ENCODE assay signal across 25 mouse cellular contexts in the genomic region with DNA sequence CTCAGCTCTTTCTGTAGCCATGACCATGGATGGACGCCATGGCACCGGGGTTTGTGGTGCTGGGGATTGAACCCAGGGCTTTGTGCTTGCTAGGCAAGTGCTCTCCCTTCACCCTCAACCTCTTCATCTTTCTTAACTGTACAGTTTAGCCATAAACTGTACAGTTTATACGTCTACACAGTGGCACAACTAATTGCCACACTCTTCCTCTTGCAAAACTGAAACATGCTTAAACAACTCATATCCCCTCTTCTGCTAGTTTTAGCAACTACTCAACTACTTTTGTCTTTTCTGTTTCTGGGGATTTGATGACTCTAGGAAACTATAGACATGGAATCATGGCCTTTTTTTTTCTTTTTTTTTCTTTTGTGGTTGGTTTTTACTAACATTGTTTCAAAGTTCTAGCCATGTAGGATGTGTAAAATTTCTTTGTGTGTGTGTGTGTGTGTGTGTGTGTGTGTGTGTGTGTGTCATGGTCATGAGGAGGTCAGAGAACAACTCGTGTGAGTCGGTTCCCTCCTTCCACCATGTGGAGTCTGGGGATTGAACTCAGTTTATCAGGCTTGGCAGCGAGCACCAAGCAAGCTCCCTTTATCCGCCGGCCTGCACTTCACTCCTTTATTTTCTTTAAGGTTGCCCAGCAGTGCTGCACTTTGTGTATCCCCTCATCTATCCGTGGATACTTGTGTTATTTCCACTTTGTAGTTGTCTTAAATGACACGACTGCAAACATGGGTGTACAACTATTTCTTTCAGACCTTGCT. TPM values are rescaled to one million over a fixed set of nuclear protein-coding genes. Genes with fewer than 3 reads are reported as not detected.
A peak's percentile ranks its signal among the peaks of the same experiment; 100 is the strongest.
DNase-seq lines count a peak whose midpoint lies in the region; ATAC-seq and TF ChIP-seq lines count a peak whose summit lies in the region.
"Had no signal": no experiment of that assay in that cellular context is flagged by ENCODE, and none has a peak within 500 bp of the region (broad histone marks: within the 10 kb centered on the region; RNA-seq: fewer than 3 reads in every experiment).

No protein-coding gene starts in this region.

- peak; percentile 80 for ATAC-seq in granulocyte monocyte progenitor cell, adult 5-6 weeks (replicated peaks; ENCODE audit: poor library complexity, severe bottlenecking)
- peak; percentile 56 for ATAC-seq in megakaryocyte progenitor cell, adult 5-6 weeks (replicated peaks; ENCODE audit: poor library complexity)
- no peak for ATAC-seq in midbrain, embryonic 14.5 days (ENCODE audit: low FRiP score, low TSS enrichment)
- ATAC-seq: CD4-positive, CD25-positive, alpha-beta regulatory T cell, adult 4 months; forebrain, embryonic 13.5 days; forebrain, embryonic 15.5 days; forebrain, postnatal 0 days had no signal

- H3K9me3 ChIP-seq in MEL (replicated peaks; ENCODE audit: insufficient read depth, low read length), result no peaks in the 10 kb centered on the region
- no peaks in the 10 kb centered on the region for H3K9me3 ChIP-seq in midbrain, embryonic 14.5 days (ENCODE audit: control insufficient read depth, low read length)
- H3K9me3 ChIP-seq: embryonic facial prominence, embryonic 10.5 days; embryonic facial prominence, embryonic 12.5 days; forebrain, embryonic 13.5 days; forebrain, embryonic 15.5 days; G1E had no signal

- TF ChIP-seq CTCF in MEL (IDR thresholded peaks at IDR 0.05 in 2 of 3, conservative IDR thresholded peaks at IDR 0.05 in 1 of 3; ENCODE audit: control insufficient read depth in 1 of 3, insufficient read depth in 1 of 3, low read depth in 2 of 3, low read length in 3 of 3, poor library complexity in 1 of 3, severe bottlenecking in 1 of 3), result no peak

- peak in 1 of 2 experiments; percentile 41; a peak in 2 of 4 replicates for TF ChIP-seq EP300 in MEL (IDR thresholded peaks at IDR 0.05; ENCODE audit: low read depth in 1 of 2, low read length in 2 of 2)

- peaks cover 4 to 5% of the 10 kb centered on the region in 2 experiments; a peak in 3 of 4 replicates for H3K4me1 ChIP-seq in MEL (ENCODE audit: control insufficient read depth in 1 of 2, insufficient read depth in 2 of 2, low read length in 2 of 2)
- H3K4me1 ChIP-seq in midbrain, embryonic 14.5 days (ENCODE audit: control insufficient read depth, insufficient read depth, low read length), result no peaks in the 10 kb centered on the region
- H3K4me1 ChIP-seq: embryonic facial prominence, embryonic 12.5 days; forebrain, embryonic 13.5 days; forebrain, embryonic 15.5 days had no signal

- no peak for TF ChIP-seq POLR2A in MEL (IDR thresholded peaks at IDR 0.05; ENCODE audit: control insufficient read depth in 1 of 2, insufficient read depth in 1 of 2, low read depth in 1 of 2, low read length in 2 of 2, poor library complexity in 1 of 2)

- DNase-seq in 416B (ENCODE audit: low read depth) (peak; percentile 60), MEL (ENCODE audit: low read depth, low spot score) (peak; percentile 70)
- DNase-seq in right cerebral cortex, postnatal 25 days, result no peak
- no peak for DNase-seq in embryo, embryonic 10 days (ENCODE audit: low spot score)
- no peak for DNase-seq in midbrain, embryonic 14.5 days
- DNase-seq: adrenal gland, adult 8-10 months; adrenal gland, postnatal 14 days; adrenal gland, postnatal 36 days; B cell, adult 2 months; cerebellum, adult 11 months; cerebellum, adult 18-20 months; cerebellum, adult 8-10 months; cerebellum, adult 9-11 months; cerebellum, postnatal 14 days; cerebellum, postnatal 36 days; forebrain, postnatal 0 days had no signal

- peaks cover 0 to 2% of the 10 kb centered on the region in 2 experiments; a peak in 2 of 4 replicates for H3K36me3 ChIP-seq in MEL (ENCODE audit: control insufficient read depth in 1 of 2, insufficient read depth in 2 of 2, low read length in 2 of 2)
- H3K36me3 ChIP-seq in midbrain, embryonic 14.5 days (ENCODE audit: control insufficient read depth, insufficient read depth, low read length), result no peaks in the 10 kb centered on the region
- H3K36me3 ChIP-seq: embryonic facial prominence, embryonic 10.5 days; embryonic facial prominence, embryonic 12.5 days; forebrain, embryonic 15.5 days; G1E had no signal

- H3K4me3 ChIP-seq in MEL (ENCODE audit: control insufficient read depth in 1 of 2, insufficient read depth in 1 of 2, low read depth in 2 of 2, low read length in 2 of 2), result no peak overlapping the region
- H3K4me3 ChIP-seq in midbrain, embryonic 14.5 days (replicated peaks; ENCODE audit: low read depth, low read length), result no peak overlapping the region
- H3K4me3 ChIP-seq: embryonic facial prominence, embryonic 10.5 days; embryonic facial prominence, embryonic 12.5 days; forebrain, embryonic 13.5 days; forebrain, embryonic 15.5 days had no signal

- H3K79me2 ChIP-seq in MEL (ENCODE audit: control insufficient read depth, insufficient read depth, low read length, poor library complexity), result no peaks in the 10 kb centered on the region

- 86% methylated on average over 10 of the region's 10 CpGs for WGBS in midbrain, embryonic 14.5 days

- no peaks in the 10 kb centered on the region for H3K27me3 ChIP-seq in MEL (ENCODE audit: control insufficient read depth in 1 of 2, insufficient read depth in 2 of 2, low read length in 2 of 2)
- H3K27me3 ChIP-seq in midbrain, embryonic 14.5 days (ENCODE audit: control insufficient read depth, insufficient read depth, low read length), result no peaks in the 10 kb centered on the region
- H3K27me3 ChIP-seq: CH12.LX; embryonic facial prominence, embryonic 12.5 days; forebrain, embryonic 13.5 days; forebrain, embryonic 15.5 days had no signal

- peak overlapping the region; percentile 5; the same call in 1 of the 2 replicates for H3K9ac ChIP-seq in MEL (ENCODE audit: control insufficient read depth, low read depth, low read length, poor library complexity, severe bottlenecking)
- no peak overlapping the region for H3K9ac ChIP-seq in midbrain, embryonic 14.5 days (replicated peaks; ENCODE audit: low read length)
- H3K9ac ChIP-seq: embryonic facial prominence, embryonic 12.5 days; forebrain, embryonic 13.5 days; forebrain, embryonic 15.5 days; forebrain, postnatal 0 days had no signal

- TF ChIP-seq RAD21 in MEL (IDR thresholded peaks at IDR 0.05; ENCODE audit: low read depth, low read length), result no peak

- peak overlapping the region; percentile 22 for H3K27ac ChIP-seq in MEL (ENCODE audit: control insufficient read depth, low read depth, low read length)
- H3K27ac ChIP-seq in midbrain, embryonic 14.5 days (replicated peaks; ENCODE audit: low read depth, low read length), result no peak overlapping the region
- H3K27ac ChIP-seq: embryonic facial prominence, embryonic 10.5 days; embryonic facial prominence, embryonic 12.5 days; forebrain, embryonic 13.5 days; forebrain, embryonic 15.5 days had no signal

- no peak overlapping the region for H3K4me2 ChIP-seq in midbrain, embryonic 14.5 days (ENCODE audit: low read length)
- H3K4me2 ChIP-seq: embryonic facial prominence, embryonic 12.5 days; forebrain, embryonic 13.5 days; forebrain, embryonic 15.5 days had no signal

TF ChIP-seq in MEL, 35 proteins besides CTCF, POLR2A, EP300 and RAD21 (continues in another document):
- no peak for TF ChIP-seq NRF1 (IDR thresholded peaks at IDR 0.05; ENCODE audit: insufficient read depth, low read depth, low read length, poor library complexity, severe bottlenecking)
- TF ChIP-seq NELFE (IDR thresholded peaks at IDR 0.05; ENCODE audit: low read depth, low read length), result no peak
- no peak for TF ChIP-seq HCFC1 (IDR thresholded peaks at IDR 0.05; ENCODE audit: low read depth, low read length)
- TF ChIP-seq USF2 (IDR thresholded peaks at IDR 0.05; ENCODE audit: borderline replicate concordance in 1 of 2, insufficient read depth in 1 of 2, low read depth in 1 of 2, low read length in 2 of 2), result no peak

RNA-seq across cellular contexts. Expression of a gene that starts 4.0 kb away (rescaled TPM):
- total RNA-seq in MEL (2012; rRNA removed), result 24.1 and 33.3 TPM in 2 replicates
- polyA plus RNA-seq in MEL (2012; ENCODE audit: insufficient read depth in 1 of 2, insufficient read length in 2 of 2, low read depth in 1 of 2, low replicate concordance in 2 of 2, missing spikeins in 1 of 2), result 100 to 1,000 TPM; 347 to 425 TPM
- total RNA-seq in granulocyte monocyte progenitor cell, adult 5-6 weeks (2014; fragmentation: Nextera tagmentation), result 277 and 290 TPM in 2 replicates
- total RNA-seq in granulocyte monocyte progenitor cell, adult 5-6 weeks (2017), result 52.9 and 57.3 TPM in 2 replicates
- total RNA-seq in megakaryocyte progenitor cell, adult 5-6 weeks (2015), result 208 and 213 TPM in 2 replicates
- total RNA-seq in megakaryocyte progenitor cell, adult 5-6 weeks (2017), result 44.7 and 47.3 TPM in 2 replicates
- 9.7 and 15.7 TPM in 2 replicates for polyA plus RNA-seq in midbrain, embryonic 14.5 days (2014; fragmentation: Nextera tagmentation; extraction: Ambion mirVana)

RNA-seq across cellular contexts. Expression of a gene that starts 7.7 kb away (rescaled TPM):
- total RNA-seq in MEL (2012; rRNA removed), result 26.1 and 28.2 TPM in 2 replicates
- polyA plus RNA-seq in MEL (2012; ENCODE audit: insufficient read depth in 1 of 2, insufficient read length in 2 of 2, low read depth in 1 of 2, low replicate concordance in 2 of 2, missing spikeins in 1 of 2), result 10 to 100 TPM in 1 of 2 experiments, not detected in 1; 65.0 TPM
- total RNA-seq in granulocyte monocyte progenitor cell, adult 5-6 weeks (2014; fragmentation: Nextera tagmentation), result 30.5 and 48.2 TPM in 2 replicates
- 22.9 and 28.3 TPM in 2 replicates for total RNA-seq in granulocyte monocyte progenitor cell, adult 5-6 weeks (2017)
- 22.4 and 23.5 TPM in 2 replicates for total RNA-seq in megakaryocyte progenitor cell, adult 5-6 weeks (2015)
- 33.5 and 36.4 TPM in 2 replicates for total RNA-seq in megakaryocyte progenitor cell, adult 5-6 weeks (2017)
- polyA plus RNA-seq in midbrain, embryonic 14.5 days (2014; fragmentation: Nextera tagmentation; extraction: Ambion mirVana), result 9.5 and 11.3 TPM in 2 replicates

RNA-seq across cellular contexts. Expression of a gene that starts 49.9 kb away (rescaled TPM):
- 21.1 and 29.2 TPM in 2 replicates for total RNA-seq in MEL (2012; rRNA removed)
- polyA plus RNA-seq in MEL (2012; ENCODE audit: insufficient read depth in 1 of 2, insufficient read length in 2 of 2, low read depth in 1 of 2, low replicate concordance in 2 of 2, missing spikeins in 1 of 2), result 10 to 100 TPM in 1 of 2 experiments, not detected in 1; 91.1 TPM
- total RNA-seq in granulocyte monocyte progenitor cell, adult 5-6 weeks (2014; fragmentation: Nextera tagmentation), result 62.0 and 85.6 TPM in 2 replicates
- 47.1 and 48.4 TPM in 2 replicates for total RNA-seq in granulocyte monocyte progenitor cell, adult 5-6 weeks (2017)
- 71.9 and 80.7 TPM in 2 replicates for total RNA-seq in megakaryocyte progenitor cell, adult 5-6 weeks (2015)
- 30.6 and 32.9 TPM in 2 replicates for total RNA-seq in megakaryocyte progenitor cell, adult 5-6 weeks (2017)
- 47.9 and 55.8 TPM in 2 replicates for polyA plus RNA-seq in midbrain, embryonic 14.5 days (2014; fragmentation: Nextera tagmentation; extraction: Ambion mirVana)

RNA-seq across cellular contexts. Expression of a gene that starts 49.9 kb away (rescaled TPM):
- 25.9 and 31.7 TPM in 2 replicates for total RNA-seq in MEL (2012; rRNA removed)
- 100 to 1,000 TPM in 1 of 2 experiments, 10 to 100 TPM in 1; 45.2 to 195 TPM for polyA plus RNA-seq in MEL (2012; ENCODE audit: insufficient read depth in 1 of 2, insufficient read length in 2 of 2, low read depth in 1 of 2, low replicate concordance in 2 of 2, missing spikeins in 1 of 2)
- 59.8 and 78.4 TPM in 2 replicates for total RNA-seq in granulocyte monocyte progenitor cell, adult 5-6 weeks (2014; fragmentation: Nextera tagmentation)
- total RNA-seq in granulocyte monocyte progenitor cell, adult 5-6 weeks (2017), result 42.2 and 45.3 TPM in 2 replicates
- 75.3 TPM in 2 replicates for total RNA-seq in megakaryocyte progenitor cell, adult 5-6 weeks (2015)
- total RNA-seq in megakaryocyte progenitor cell, adult 5-6 weeks (2017), result 41.3 and 46.1 TPM in 2 replicates
- polyA plus RNA-seq in midbrain, embryonic 14.5 days (2014; fragmentation: Nextera tagmentation; extraction: Ambion mirVana), result 22.2 and 28.5 TPM in 2 replicates

Comparison
In these comparisons a context has a peak if more than half of its experiments do, and no peak if none do; other contexts are left out.
1. DNase-seq: peak in 416B (single experiment) and MEL (single experiment); none in right cerebral cortex, postnatal 25 days (single experiment), embryo, embryonic 10 days (single experiment) and midbrain, embryonic 14.5 days (single experiment).